Mouse (Mus musculus): ENCODE measurements around the gene Syf2.

Syf2 gene

GRCm38 (mm10) chr4:134923258-134924018 lies 7.3 kb upstream of the Syf2 start, which contains the start of gene Rsrp1:
TSS of gene Rsrp1 (plus strand) at chr4:134923592.
- DNase-seq (ENCODE audit: low spot score): peak; percentile 98

DNA sequence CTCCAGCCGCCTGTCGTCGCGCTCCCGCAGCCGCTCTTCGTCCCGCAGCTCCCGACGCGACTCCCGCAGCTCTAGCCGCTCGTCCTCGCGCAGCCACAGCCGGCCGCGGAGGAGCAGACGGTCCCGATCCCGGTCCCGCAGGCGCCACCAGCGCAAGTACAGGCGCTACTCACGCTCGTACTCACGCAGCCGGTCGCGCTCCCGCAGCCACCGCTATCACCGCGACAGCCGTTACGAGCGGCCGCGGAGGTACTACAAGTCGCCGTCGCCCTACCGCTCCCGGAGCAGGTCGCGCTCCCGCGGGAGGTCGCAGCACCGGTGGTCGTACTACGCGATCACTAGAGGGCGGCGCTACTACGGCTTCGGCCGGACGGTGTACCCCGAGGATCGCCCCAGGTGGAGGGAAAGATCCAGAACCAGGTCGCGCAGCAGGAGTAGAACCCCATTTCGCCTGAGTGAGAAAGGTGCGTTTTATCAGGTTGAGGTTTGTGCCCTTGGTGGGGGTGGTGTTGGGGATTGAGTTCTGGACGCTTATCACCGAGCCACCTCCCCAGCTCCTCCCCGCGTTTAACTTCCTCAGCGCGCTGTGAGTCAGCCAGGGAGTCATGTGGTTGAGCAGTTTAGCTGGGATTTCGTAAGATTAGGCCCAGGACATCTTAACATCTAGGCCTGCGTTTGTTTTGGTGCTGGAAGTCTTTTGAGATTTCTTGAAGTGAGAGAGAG lies 6.5 kb upstream of the Syf2 start:
- DNase-seq (ENCODE audit: low spot score): peak; percentile 69

DNA sequence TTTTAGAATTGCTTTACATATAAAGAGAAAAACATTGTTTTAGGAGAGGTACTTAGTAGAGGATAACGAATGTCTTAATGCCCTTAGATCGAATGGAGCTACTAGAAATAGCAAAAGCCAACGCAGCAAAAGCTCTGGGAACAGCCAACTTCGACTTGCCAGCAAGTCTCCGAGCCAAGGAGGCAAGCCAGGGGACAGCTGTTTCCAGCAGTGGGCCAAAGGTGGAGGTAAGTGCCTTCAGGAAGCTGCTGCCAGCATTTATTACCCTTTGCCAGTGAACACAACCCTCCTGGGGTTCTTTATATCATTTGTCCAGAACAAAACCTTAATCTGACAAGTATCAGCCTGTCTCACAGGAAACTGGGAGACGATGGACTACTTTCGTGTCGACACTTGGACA lies 5.5 kb upstream of the Syf2 start:
- no peak for DNase-seq (ENCODE audit: low spot score)

DNA sequence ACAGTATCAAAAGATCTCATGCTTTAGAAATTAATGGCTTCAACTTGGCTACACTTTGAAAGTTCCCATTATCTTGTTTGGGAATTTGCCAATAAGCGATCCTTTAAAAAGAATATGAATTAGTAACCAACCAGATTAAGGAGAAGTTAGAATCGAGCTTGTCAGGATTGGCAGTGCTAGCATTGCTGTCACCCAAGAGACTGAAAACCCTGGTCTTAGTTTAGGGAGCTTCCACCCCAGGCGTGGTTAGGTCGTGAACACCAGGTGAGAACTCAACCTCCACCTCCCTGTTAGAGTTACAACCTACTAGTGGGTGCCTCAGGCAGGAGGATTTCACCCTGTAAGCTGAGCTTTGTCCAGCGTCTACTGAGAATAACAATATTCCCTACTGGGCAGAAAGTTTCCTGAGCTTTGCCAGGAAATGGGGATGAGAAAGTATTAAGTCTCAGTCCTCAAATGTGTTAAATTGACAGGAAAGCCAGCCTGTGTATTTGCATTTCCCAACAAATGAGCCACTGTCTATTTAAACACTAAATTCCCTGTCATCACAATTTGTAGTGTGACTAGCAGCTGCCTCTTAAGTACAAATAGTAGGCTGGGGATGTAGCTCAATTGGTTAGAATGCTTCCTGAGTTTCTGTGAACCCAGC lies 2.8 kb upstream of the Syf2 start:
- DNase-seq (ENCODE audit: low spot score): no peak

GRCm38 (mm10) chr4:134928464-134928836 lies 2.2 kb upstream of the Syf2 start:
- DNase-seq (ENCODE audit: low spot score): no peak

DNA sequence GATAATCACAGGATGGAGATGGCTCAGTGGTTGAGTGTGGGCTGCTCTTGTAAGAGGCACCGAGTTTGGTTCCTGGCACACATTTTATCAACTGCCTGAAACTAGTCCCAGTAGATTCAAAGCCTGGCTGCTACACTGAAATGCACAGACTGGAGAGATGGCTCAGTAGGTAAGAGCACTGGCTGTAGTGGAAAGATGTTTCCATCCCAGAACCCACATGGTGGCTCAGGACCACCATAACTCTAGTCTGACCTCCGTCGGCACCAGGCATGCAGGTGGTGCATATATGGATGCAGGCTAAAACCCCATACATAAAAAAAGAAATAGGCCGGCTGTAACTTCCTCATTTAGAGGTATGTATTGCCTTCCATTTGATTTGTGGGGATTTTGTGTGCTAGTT lies 1.2 kb upstream of the Syf2 start:
- DNase-seq (ENCODE audit: low spot score): no peak

DNA sequence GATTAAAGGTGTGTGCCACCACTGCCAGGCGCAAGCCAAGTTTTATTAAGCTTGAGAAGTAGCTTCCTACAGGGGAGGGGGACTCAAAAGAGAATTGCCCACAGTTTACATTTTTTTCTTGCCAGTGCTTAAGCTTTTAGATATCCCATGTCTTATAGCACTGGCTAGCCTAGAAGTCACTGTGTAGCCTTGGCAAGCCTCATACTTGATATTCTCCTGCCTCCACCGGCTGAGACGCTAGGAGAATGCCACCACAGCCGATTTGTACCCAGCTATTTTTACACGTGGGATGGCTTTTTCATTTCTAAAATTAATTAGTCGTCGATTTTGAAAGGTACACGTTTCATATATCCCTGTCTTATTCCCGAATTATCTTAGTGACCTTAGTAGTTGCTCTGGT lies 508 bp upstream of the Syf2 start:
- DNase-seq (ENCODE audit: low spot score): no peak

- peak; percentile 79 for DNase-seq (ENCODE audit: low spot score)
These were observed 6.8 kb downstream of the Syf2 start for GRCm38 (mm10) chr4:134937240-134938176.

- DNase-seq (ENCODE audit: low spot score): no peak
These were observed 9.2 kb downstream of the Syf2 start for GRCm38 (mm10) chr4:134939900-134940299.

DNA sequence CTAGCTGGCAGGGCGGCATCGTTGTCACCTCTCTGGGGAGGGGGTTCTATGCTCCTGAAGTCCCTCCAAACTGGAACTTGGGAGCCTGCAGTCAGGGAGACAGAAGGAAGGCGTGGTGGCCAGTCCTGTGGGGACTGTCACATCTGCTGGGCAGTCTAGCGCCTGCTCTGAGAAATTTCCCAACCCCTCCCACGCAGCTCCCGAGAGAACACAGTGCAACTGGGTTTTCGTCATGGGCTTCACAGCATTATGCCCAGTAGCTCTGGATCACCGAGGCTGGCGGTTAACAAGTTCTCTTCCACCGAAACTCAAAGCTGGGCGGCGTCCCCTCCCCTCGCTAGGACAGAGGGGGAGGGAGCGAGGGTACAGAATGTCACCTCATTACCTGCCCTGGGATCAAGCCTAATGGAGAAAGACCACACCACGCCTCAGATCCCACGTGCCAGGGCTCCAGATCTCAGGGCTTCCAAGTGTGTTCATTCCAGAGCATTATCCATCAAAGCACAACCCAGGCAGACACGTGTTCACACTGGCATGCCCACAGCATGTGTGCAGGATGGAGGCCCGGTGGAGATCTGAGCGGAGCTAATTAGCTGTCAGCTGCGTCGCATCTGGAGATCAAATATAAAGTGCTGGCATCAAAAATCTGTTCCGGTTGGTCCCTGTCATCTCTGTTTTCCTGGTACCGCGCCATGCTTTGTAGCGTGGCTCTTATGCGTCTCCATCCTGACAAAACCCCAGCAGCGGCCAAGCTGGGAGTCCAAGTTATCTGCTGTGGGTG lies 13.2 kb downstream of the Syf2 start:
- DNase-seq (ENCODE audit: low spot score): no peak

GRCm38 (mm10) chr4:134946024-134946744 lies 15.5 kb downstream of the Syf2 start:
- peak; percentile 80 for DNase-seq (ENCODE audit: low spot score)

DNA sequence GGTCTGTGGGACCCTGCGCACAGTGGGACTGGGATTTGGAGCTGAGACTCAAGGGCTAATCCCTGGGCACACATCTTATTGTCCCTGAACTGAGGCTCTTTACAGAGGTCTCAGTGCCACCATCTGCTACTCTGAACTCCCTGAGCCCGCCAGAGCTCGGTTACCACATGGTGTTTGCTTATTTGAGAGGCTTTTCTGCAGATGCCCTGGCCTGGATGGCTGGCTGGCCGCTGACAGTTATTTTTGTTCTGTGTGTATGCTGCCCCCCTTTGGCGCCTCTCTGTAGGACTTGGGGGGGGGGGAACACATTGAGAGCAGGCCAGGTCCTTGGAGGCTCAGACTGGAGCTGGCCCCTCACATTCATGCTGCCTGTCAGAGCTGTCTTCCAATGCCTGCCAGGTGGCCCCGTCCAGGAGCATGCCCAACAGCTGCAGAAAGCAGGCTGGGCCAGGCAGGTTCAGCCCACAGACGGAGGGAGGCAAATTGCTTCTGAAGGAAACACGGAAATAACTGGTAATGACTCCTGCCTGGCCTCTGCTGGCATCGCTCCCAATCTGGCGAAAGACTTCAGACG lies 19.9 kb downstream of the Syf2 start:
- DNase-seq (ENCODE audit: low spot score): peak; percentile 68

DNA sequence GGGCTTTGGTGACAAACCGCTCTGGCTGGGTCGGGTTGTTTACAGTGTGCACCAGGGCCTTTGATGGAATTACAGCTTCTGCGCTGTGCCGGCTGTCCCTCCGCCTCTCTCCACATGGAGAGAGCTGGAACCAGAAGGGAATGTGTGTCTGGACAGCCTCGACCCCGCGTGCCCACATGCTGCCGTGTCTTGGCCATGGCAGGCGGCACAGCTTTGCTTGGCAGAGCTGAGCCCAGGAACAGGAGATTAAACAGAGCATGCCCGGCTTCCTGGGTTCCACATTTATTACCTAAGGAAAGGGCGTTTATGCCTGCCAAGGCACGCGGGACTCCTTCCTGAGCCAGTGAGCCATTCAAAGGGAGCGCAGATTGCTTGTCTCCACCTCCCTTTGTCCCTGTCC lies 23.8 kb downstream of the Syf2 start:
- DNase-seq (ENCODE audit: low spot score): no peak

- no peak for DNase-seq (ENCODE audit: low spot score)
These were observed 24.5 kb downstream of the Syf2 start for GRCm38 (mm10) chr4:134955196-134955595.

GRCm38 (mm10) chr4:134955845-134956244 lies 25.1 kb downstream of the Syf2 start:
- DNase-seq (ENCODE audit: low spot score): no peak

DNA sequence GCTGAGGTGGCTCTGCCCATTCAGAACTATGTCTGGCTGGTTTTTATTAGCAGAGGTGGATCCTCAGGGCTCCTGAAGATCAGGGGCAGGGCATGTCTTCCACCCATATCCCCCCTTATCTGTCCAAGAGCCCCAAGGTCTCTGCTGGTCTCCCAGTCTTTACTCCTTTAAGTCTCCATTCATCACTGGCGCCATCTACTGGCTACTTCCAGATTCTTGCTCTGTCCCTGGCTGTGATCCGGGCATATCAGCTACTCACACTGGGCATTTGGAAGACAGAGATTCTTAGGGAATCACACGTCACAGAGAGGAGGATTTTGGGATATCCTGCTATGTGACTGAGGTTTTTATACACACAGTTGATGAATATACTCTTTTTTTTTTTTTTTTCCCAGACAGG lies 25.6 kb downstream of the Syf2 start:
- peak; percentile 85 for DNase-seq (ENCODE audit: low spot score)

- DNase-seq (ENCODE audit: low spot score): peak; percentile 69
These were observed 32.5 kb downstream of the Syf2 start for GRCm38 (mm10) chr4:134963021-134963776.

DNA sequence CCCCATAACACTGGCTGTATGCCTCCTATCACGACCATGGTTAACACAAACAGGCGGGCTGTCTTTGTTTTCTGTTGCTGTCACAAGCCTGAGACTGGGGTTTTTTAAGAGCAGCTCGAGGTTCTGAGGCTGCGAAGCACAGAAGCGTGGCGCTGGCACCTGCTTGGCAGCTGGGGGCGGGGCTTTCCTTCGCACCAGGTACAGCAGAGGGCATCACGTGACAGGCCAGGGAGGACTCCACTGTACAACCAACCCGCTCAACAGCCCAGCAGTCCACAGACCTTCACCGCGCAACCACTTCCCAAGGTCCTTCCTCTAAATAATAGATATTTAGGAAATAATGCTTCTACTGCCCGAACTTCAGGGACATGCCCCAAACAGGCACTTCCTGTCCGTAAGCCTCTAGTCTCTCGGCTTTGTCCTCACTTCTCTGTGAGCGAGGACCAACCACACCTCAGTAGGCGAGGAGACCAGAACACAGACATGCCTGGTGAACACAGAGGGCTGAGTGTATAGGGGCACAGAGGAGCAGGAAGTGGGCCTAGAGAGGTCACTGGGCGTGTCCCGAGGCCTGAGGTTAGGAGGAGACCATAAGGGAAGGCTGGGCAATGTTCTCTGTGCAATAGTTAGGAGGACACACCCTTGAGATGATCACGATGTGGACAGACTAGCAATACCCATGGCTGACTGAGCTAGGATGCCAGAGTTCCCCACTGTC lies 37.3 kb downstream of the Syf2 start:
- DNase-seq (ENCODE audit: low spot score): no peak

GRCm38 (mm10) chr4:134968605-134968976 lies 37.9 kb downstream of the Syf2 start:
- no peak for DNase-seq (ENCODE audit: low spot score)
